Mouse (Mus musculus) C2C12 (cell line): ENCODE data around the gene Rbpj. TPM values are rescaled to one million over a fixed set of nuclear protein-coding genes. Genes with fewer than 3 reads are reported as not detected.

ENCODE experiments used
- H3K27me3 ChIP-seq: one replicate; pipeline ENCODE4 v1.6.1; 2011; ENCODE audit not compliant: control insufficient read depth, insufficient read depth, insufficient read length
- H3K36me3 ChIP-seq: one replicate; pipeline ENCODE4 v1.6.1; 2011; ENCODE audit not compliant: control insufficient read depth, insufficient read depth
- H3K4me3 ChIP-seq: one replicate; pipeline ENCODE4 v1.5.1; 2011; ENCODE audit warnings: mild to moderate bottlenecking, control low read depth; ENCODE audit not compliant: poor library complexity, insufficient read depth, severe bottlenecking
- H3K79me2 ChIP-seq: one replicate; pipeline ENCODE4 v1.6.1; 2011; ENCODE audit not compliant: control insufficient read depth, insufficient read depth
- H3K79me3 ChIP-seq: one replicate; pipeline ENCODE4 v1.6.1; 2011; ENCODE audit warnings: low read depth, control low read depth
- H3ac ChIP-seq: one replicate; pipeline ENCODE3; 2011; ENCODE audit warnings: low read depth; ENCODE audit not compliant: control insufficient read depth, insufficient read length
- CEBPB ChIP-seq: IDR thresholded peaks from one replicate; pipeline ENCODE4 v1.6.1; 2011; ENCODE audit warnings: low read depth, mild to moderate bottlenecking, control low read depth, moderate library complexity
- CTCF ChIP-seq: IDR thresholded peaks from one replicate; pipeline ENCODE4 v1.5.1; 2011; ENCODE audit not compliant: control insufficient read depth, insufficient read depth, insufficient read length
- FOSL1 ChIP-seq: IDR thresholded peaks from one replicate; pipeline ENCODE4 v1.8.0; 2011; ENCODE audit warnings: mild to moderate bottlenecking, low read length; ENCODE audit not compliant: poor library complexity, insufficient read depth, severe bottlenecking
- MAX ChIP-seq: IDR thresholded peaks from one replicate; pipeline ENCODE4 v1.6.1; 2011; ENCODE audit warnings: mild to moderate bottlenecking, control low read depth
- MYOD1 ChIP-seq: IDR thresholded peaks from one replicate; pipeline ENCODE4 v1.6.1; 2011; ENCODE audit warnings: low read depth; ENCODE audit not compliant: control insufficient read depth, insufficient read length
- MYOG ChIP-seq: IDR thresholded peaks from one replicate; pipeline ENCODE4 v1.6.1; 2011; ENCODE audit not compliant: control insufficient read depth, insufficient read length; ENCODE audit errors: extremely low read depth
- USF1 ChIP-seq: IDR thresholded peaks from one replicate; pipeline ENCODE4 v1.6.1; 2011; ENCODE audit warnings: low read depth, mild to moderate bottlenecking, control low read depth, moderate library complexity
- polyA plus RNA-seq: library from polyadenylated mRNA; unstranded; fragments of >200 nt; fragmentation: generic; extraction: Trizol; gene quantifications from one replicate; pipeline ENCODE4 v1.2.1, GENCODE M21; 2012; ENCODE audit warnings: missing spikeins

Rbpj gene
- polyA plus RNA-seq, 1 experiment, result 8.1 TPM

DNA sequence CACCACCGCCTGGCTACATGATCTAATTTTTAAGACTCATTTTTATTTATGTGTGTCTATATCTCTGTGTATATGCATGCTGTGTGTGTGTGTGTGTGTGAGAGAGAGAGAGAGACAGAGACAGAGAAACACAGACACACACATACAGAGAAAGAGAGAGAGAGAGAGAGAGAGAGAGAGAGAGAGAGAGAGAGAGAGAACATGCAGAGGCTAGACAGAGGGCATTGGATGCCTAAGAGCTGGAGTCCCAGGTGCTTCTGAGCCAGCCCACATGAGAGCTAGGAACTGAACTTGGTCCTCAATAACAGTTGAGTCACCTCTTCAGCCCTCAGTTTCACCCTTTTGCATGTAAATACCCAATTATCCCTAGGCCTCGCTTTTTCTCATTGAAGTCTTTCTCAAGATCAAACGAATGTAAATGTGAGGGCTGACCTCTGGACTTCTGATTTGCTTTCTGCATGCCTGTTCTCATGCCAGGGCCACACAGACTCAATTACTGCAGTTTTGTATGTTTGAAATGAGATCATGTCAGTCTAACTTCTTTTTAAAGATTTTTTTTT is 109.0 kb downstream of the Rbpj start:
- Histone ChIP-seq H3K27me3 (no peaks in the 10 kb centered on the region), H3K4me3 (no peak overlapping the region), H3K79me3 (no peaks in the 10 kb centered on the region), H3K79me2 (no peaks in the 10 kb centered on the region), H3ac (no peak overlapping the region), H3K36me3 (no peaks in the 10 kb centered on the region)
- TF ChIP-seq MAX (no peak), CEBPB (no peak), CTCF (no peak), MYOD1 (no peak), FOSL1 (no peak)

GRCm38 (mm10) chr5:53577272-53577889 is 111.4 kb downstream of the Rbpj start:
- no peaks in the 10 kb centered on the region for H3K27me3 ChIP-seq
- H3ac ChIP-seq, result no peak overlapping the region
- no peaks in the 10 kb centered on the region for H3K79me3 ChIP-seq
- H3K79me2 ChIP-seq, result no peaks in the 10 kb centered on the region
- H3K36me3 ChIP-seq, result no peaks in the 10 kb centered on the region
- no peak overlapping the region for H3K4me3 ChIP-seq
- TF ChIP-seq CEBPB (no peak), MYOG (no peak), MYOD1 (no peak), MAX (no peak), CTCF (no peak), FOSL1 (no peak)

DNA sequence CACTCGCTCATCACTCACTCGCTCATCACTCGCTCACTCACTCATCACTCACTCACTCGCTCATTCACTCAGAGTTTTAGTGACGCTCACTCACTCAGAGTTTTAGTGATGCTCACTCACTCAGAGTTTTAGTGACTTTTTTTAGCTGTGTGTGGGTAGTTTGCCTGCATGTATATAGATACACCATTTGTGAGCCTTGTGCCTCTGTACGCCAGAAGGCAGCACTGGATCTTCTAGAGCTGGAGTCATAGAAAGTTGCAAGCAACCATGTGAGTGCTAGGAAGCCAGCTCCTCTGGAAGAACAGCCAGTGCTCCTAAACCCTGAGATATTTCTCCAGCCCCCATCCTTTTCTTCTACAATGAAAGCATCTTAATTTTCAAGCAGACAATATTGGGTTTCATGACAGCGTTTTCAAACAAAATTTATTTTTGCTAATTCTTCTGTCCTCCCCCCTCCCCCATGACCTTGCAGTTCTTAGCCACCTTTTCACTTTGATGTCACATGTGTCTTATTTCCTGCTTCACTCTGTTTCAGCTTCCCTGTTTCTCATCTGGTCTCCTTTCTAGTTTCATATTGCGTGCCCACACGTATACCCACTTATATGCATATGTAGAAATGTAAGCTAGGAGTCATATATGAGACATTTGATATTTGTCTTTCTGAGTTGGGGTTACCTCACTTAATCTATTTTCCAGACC is 118.3 kb downstream of the Rbpj start:
- TF ChIP-seq FOSL1 (no peak), MYOD1 (no peak), USF1 (no peak), MYOG (no peak), CEBPB (no peak), MAX (no peak), CTCF (no peak)
- no peaks in the 10 kb centered on the region for H3K36me3 ChIP-seq
- H3K27me3 ChIP-seq, result no peaks in the 10 kb centered on the region
- no peak overlapping the region for H3K4me3 ChIP-seq
- H3ac ChIP-seq, result no peak overlapping the region
- H3K79me2 ChIP-seq, result no peaks in the 10 kb centered on the region
- no peaks in the 10 kb centered on the region for H3K79me3 ChIP-seq

- Histone ChIP-seq H3ac (peak overlapping the region; percentile 63), H3K36me3 (no peaks in the 10 kb centered on the region), H3K79me2 (peaks cover 35% of the 10 kb centered on the region), H3K79me3 (peaks cover 30% of the 10 kb centered on the region), H3K4me3 (peak overlapping the region; percentile 63), H3K27me3 (no peaks in the 10 kb centered on the region)
- peak; percentile 83 for TF ChIP-seq FOSL1
- TF ChIP-seq USF1, result no peak
- no peak for TF ChIP-seq MAX
- TF ChIP-seq CTCF, result no peak
- TF ChIP-seq CEBPB, result no peak
- no peak for TF ChIP-seq MYOD1
- TF ChIP-seq MYOG, result no peak
Measured at GRCm38 (mm10) chr5:53588421-53589171, 122.6 kb downstream of the Rbpj start.

DNA sequence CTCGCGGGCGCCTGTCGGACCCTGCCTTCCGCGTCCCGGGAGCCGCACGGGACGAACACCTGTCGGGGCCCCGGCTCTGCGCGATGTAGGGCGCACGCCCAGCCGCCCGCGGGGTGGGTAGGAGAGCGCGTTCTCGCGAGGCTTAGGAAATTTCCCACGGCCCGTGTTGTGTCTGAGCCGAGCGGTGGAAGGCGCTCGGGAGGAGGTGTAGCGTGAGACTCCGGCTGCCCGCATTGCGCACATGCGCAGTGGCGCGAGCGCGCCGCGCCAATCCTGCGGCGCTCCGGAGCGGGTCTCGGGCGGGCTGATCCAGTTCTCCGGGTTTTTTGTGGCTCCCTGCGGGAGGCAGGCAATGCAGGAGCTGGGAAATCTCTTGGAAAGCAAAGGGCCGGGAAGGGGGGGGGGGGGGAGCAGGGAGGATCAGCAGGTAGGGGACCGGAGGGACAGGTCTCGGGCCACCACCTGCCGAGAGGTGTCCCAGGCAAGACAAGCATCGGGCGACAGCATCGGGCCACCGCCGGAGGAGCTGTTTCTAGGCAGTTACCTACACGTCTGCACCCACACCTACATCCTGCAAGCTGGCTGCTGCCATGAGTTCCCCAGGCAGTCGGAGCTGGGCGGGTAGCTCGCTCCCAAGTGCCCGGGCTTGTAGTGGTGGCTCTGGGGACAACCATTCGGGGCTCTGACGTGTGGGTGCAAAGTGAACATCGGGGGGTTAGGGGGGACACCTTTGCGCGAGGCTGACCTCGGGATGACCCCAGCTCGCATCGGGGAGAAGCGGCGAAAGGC is 123.4 kb downstream of the Rbpj start:
- TF ChIP-seq MYOG, result no peak
- no peak for TF ChIP-seq CTCF
- no peak for TF ChIP-seq CEBPB
- peak; percentile 78 for TF ChIP-seq MAX
- TF ChIP-seq FOSL1, result no peak
- TF ChIP-seq MYOD1, result no peak
- no peak for TF ChIP-seq USF1

More for the DNA sequence above, 123.4 kb downstream of the Rbpj start:
- Histone ChIP-seq H3ac (peak overlapping the region; percentile 63), H3K27me3 (no peaks in the 10 kb centered on the region), H3K36me3 (no peaks in the 10 kb centered on the region), H3K79me3 (peaks cover 38% of the 10 kb centered on the region), H3K4me3 (peak overlapping the region; percentile 63), H3K79me2 (peaks cover 43% of the 10 kb centered on the region)
